Mouse (Mus musculus) bone marrow, adult 2 months (tissue): ENCODE results near the gene Prkd3. TPM values are rescaled to one million over a fixed set of nuclear protein-coding genes. Genes with fewer than 3 reads are reported as not detected.
A peak's percentile ranks its signal among the peaks of the same experiment; 100 is the strongest.

Experiments
- H3K27ac ChIP-seq: fragments of 200-500 bp; 2 replicates; pipeline ENCODE4 v1.5.1; 2012; ENCODE audit warnings: low read depth, mild to moderate bottlenecking, control low read depth, inconsistent platforms, low read length; ENCODE audit not compliant: control insufficient read depth, poor library complexity, insufficient read depth
- H3K4me1 ChIP-seq: fragments of 200-500 bp; 2 replicates; pipeline ENCODE4 v1.6.1; 2011; ENCODE audit warnings: low read length; ENCODE audit not compliant: control insufficient read depth, insufficient read depth
- H3K4me3 ChIP-seq: fragments of 200-500 bp; replicated peaks from 2 replicates; pipeline ENCODE3; 2011; ENCODE audit warnings: mild to moderate bottlenecking, low read depth, low read length, control low read depth; ENCODE audit not compliant: control insufficient read depth
- CTCF ChIP-seq: fragments of 200-500 bp; IDR thresholded peaks from 2 replicates; pipeline ENCODE4 v1.5.1; 2011; ENCODE audit warnings: low read length, control low read depth; ENCODE audit not compliant: control insufficient read depth, insufficient read depth
- POLR2A ChIP-seq: fragments of 200-500 bp; IDR thresholded peaks from 2 replicates; pipeline ENCODE4 v1.6.1; 2011; ENCODE audit warnings: low read depth, mild to moderate bottlenecking, control low read depth, low read length, borderline replicate concordance; ENCODE audit not compliant: control insufficient read depth
- WGBS: fragments of 180-500 bp; shearing (Covaris S2); methylation state at CpG from one replicate; pipeline ENCODE4 v1.1.7; 2018; 5-methylcytosine and 5-hydroxymethylcytosine counted together
- polyA plus RNA-seq: library from polyadenylated mRNA; stranded (reverse); fragments of >200 nt; gene quantifications from 2 replicates; pipeline ENCODE4 v1.2.4, GENCODE M21; 2011; ENCODE audit warnings: low replicate concordance; ENCODE audit not compliant: missing spikeins, insufficient read depth, insufficient read length

Gene Prkd3
- polyA plus RNA-seq, 1 experiment, result 10.7 TPM

DNA sequence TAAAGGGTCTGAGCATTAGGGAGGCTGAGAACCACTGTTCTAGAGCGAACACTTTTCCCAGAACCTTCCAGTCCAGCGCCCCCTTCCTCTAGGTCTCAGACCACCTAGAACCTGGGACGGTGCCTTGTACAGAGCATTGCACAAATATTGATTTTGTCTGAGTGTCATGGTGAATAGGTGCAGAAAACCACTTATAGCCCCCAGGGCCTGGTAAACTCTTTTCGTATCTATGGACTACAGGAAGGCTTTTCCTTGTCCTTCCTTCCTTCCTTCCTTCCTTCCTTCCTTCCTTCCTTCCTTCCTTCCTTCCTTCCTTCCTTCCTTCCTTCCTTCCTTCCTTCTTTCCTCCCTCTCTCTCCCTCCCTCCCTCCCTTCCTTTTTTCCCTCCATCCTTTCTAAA is 31.0 kb upstream of the Prkd3 start, which contains the start of gene Qpct:
Gene Qpct, plus strand, starts transcription at position 301 of the 400 bp plus-strand sequence.
- Histone ChIP-seq H3K4me3 (peak within 1 kb of the TSS; percentile 52), H3K4me1 (no peaks in the 10 kb centered on the region; the same call in 1 of the 2 replicates), H3K27ac (no peak within 1 kb of the TSS)
- TF ChIP-seq POLR2A (no peak), CTCF (no peak)
- 78% methylated on average over 4 of the region's 4 CpGs for WGBS

DNA sequence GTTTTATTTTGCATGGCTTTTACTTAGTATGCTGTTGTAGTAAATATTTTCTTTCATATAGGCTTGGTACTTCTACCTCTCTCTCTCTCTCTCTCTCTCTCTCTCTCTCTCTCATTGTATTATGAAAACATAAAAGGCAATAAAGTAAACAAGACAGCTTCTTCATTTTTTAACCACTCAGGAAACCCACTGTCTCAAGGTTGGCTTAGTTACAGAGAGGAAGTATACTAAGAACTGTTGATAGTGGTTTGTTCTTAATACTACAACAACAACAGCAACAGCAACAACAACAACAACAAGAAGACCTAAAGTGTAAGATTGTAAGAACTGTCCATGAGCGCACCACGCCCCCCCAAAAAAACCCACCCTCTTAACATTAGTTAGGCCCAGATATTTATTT is 23.1 kb upstream of the Prkd3 start:
- WGBS, result 89% methylated on average over 2 of the region's 2 CpGs
- Histone ChIP-seq H3K4me3 (no peak overlapping the region), H3K27ac (no peak overlapping the region), H3K4me1 (no peaks in the 10 kb centered on the region; the same call in 1 of the 2 replicates)
- TF ChIP-seq POLR2A (no peak), CTCF (no peak)

DNA sequence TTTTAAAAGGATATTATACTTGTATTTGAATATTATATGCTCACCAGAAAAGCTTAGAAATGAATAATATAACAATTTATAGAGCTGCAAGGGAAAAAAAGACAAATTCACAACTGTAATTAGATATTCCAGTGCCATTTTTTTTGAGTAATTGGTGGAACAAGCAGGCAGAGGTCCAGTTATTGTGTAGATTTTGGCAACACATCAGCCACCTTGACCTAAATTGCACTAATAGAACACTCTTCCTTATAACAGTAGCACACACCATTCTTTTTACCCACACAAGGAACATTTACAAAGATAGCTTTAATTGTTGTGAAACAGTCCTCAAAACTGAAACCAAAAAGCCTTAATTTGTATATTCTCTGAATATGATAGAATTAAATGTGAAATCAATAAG is 19.0 kb upstream of the Prkd3 start:
- TF ChIP-seq POLR2A, result no peak
- no peak for TF ChIP-seq CTCF
- H3K4me3 ChIP-seq, result no peak overlapping the region
- H3K27ac ChIP-seq, result no peak overlapping the region
- no peaks in the 10 kb centered on the region; the same call in 1 of the 2 replicates for H3K4me1 ChIP-seq

DNA sequence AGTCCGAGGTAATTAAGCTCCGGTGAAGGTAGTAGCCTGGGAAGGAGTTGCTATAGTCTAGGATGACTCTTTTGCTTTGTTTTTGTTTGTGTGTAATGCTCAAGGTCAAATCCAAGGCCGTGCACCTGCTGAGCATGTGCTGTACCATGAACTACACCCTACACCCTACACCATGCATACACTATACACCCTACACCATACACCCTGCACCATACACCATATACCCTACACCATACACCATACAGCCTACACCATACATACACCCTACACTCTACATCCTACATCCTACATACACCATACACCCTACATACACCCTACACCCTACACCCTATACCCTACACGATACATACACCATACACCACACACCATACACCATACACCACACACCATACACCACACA is 12.2 kb upstream of the Prkd3 start:
- 85% methylated on average over 4 of the region's 4 CpGs for WGBS

DNA sequence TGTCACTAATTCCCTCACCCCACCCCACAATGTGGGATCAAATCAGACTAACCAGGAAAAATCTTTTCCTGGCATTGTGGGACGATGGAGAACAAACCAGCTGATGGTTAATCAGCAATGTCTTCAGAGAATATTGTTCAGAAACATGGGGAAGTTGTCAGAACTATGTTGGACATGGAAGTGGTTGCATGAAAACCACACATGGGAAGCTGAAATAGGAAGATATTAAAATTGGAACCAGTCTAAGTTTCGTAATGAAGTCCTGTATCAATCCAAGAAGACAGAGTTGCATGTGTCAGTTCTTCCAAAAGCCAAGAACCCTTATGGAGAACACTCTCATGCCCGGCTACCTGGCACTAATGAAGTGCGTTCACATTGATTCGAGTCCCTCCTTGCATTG is 11.0 kb upstream of the Prkd3 start:
- no peak overlapping the region for H3K27ac ChIP-seq
- H3K4me3 ChIP-seq, result no peak overlapping the region
- TF ChIP-seq POLR2A (no peak), CTCF (no peak)
- 54% methylated on average over 5 of the region's 5 CpGs for WGBS
- no peaks in the 10 kb centered on the region; the same call in 1 of the 2 replicates for H3K4me1 ChIP-seq

More for the DNA sequence above, 12.2 kb upstream of the Prkd3 start:
- TF ChIP-seq CTCF, result no peak
- TF ChIP-seq POLR2A, result no peak
- no peak overlapping the region for H3K4me3 ChIP-seq
- H3K4me1 ChIP-seq, result no peaks in the 10 kb centered on the region; the same call in 1 of the 2 replicates
- no peak overlapping the region for H3K27ac ChIP-seq

DNA sequence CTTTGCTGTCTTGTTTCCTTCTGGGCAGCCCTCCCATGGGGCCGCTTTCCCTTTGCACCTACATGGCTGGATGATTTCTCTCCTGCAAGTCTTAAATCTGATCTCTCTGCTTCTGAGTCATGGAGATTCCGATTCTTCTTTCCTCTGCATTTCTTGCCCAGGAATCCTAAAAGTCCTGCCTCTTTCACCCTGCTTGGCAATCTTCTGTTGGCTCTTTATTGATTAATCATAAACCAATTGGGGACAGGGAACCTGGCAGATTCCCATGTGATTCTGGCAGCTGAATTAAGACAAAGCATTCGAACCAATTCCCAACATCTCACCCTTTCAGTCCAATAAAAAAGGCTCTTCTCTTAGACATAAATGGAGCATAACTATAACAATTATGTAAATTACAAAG is 8.6 kb upstream of the Prkd3 start:
- TF ChIP-seq POLR2A, result no peak
- TF ChIP-seq CTCF, result no peak
- Histone ChIP-seq H3K4me3 (no peak overlapping the region), H3K4me1 (no peaks in the 10 kb centered on the region; the same call in 1 of the 2 replicates), H3K27ac (no peak overlapping the region)
- WGBS, result 89% methylated on average over 3 of the region's 3 CpGs

DNA sequence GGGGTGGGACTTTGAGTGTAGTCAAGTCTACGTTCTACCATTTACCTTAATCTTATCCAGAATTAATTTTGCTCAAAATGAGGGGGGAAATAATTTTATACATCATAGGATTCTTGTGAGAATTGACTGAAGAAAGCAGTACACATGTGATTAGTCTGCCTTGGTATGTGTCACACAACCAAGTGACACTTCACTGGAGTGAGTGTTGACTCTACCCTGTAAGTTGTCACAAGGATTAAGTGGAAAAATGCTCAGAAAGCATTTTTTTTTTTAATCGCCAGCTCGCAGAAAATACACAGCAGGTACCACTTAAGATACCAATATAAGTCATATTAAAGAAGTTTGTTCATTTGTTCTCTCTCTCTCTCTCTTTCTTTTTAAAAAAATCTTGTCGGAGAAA is 3.9 kb upstream of the Prkd3 start:
- Histone ChIP-seq H3K4me3 (no peak overlapping the region), H3K4me1 (no peaks in the 10 kb centered on the region), H3K27ac (no peak overlapping the region)
- WGBS, result 64% methylated on average over 4 of the region's 4 CpGs
- no peak for TF ChIP-seq CTCF
- TF ChIP-seq POLR2A, result no peak

DNA sequence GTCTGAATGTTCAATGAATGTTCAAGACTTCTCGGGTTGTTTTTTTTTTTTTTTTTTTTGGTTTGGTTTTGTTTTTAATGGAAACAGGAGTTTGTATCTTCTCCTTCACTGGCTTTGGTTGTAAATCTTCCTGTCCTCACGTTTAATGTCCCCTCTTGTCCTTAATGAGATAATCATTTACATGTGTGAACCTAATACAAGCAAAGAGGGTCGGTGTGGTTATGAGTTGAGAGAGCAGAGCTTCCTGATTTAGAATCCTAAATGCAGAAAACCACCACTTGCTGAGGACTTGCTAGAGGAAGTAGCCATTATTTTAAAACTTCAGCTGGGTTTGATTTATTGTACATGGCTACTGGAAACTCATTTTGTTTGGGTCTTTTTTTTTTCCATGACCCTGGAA is 2.1 kb upstream of the Prkd3 start:
- no peak for TF ChIP-seq POLR2A
- TF ChIP-seq CTCF, result no peak
- 3% methylated on average over 3 of the region's 3 CpGs for WGBS
- H3K27ac ChIP-seq, result no peak overlapping the region
- H3K4me1 ChIP-seq, result no peaks in the 10 kb centered on the region; the same call in 1 of the 2 replicates
- H3K4me3 ChIP-seq, result no peak overlapping the region

DNA sequence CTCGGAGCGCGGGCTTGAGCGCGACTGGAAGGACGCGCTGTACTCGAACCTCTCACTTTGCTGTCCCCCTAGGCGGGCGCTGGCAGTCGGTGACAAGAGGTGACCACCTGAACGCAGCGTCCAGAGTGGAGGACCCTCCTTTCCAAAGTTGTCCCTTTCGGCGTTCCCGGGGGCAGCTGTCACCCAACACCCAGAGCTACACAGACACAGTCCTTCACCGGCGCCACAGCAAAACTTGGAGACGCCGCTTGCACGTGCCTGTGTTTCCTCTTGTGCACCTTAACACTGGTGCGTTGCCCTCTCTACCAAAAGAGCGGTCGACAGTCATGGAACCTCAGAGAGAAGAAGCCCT is 344 bp upstream of the Prkd3 start:
- Histone ChIP-seq H3K4me1 (no peaks in the 10 kb centered on the region; the same call in 1 of the 2 replicates), H3K27ac (peak overlapping the region; percentile 4; the same call in 1 of the 2 replicates), H3K4me3 (peak overlapping the region; percentile 59)
- WGBS, result under 1% methylated on average over 24 of the region's 24 CpGs
- TF ChIP-seq CTCF, result no peak
- no peak for TF ChIP-seq POLR2A
